Mouse (Mus musculus) megakaryocyte, embryonic 14.5 days (primary cell): ENCODE results near the gene Nptx2.

Experiments used
- FLI1 ChIP-seq: IDR thresholded peaks from 2 replicates; pipeline ENCODE4 v1.6.1; 2012; ENCODE audit warnings: low read length, inconsistent platforms, mixed read lengths
- GATA1 ChIP-seq: IDR thresholded peaks from 3 replicates; pipeline ENCODE4 v1.6.1; 2012; ENCODE audit warnings: mixed read lengths, low read length, inconsistent platforms, borderline replicate concordance

DNA sequence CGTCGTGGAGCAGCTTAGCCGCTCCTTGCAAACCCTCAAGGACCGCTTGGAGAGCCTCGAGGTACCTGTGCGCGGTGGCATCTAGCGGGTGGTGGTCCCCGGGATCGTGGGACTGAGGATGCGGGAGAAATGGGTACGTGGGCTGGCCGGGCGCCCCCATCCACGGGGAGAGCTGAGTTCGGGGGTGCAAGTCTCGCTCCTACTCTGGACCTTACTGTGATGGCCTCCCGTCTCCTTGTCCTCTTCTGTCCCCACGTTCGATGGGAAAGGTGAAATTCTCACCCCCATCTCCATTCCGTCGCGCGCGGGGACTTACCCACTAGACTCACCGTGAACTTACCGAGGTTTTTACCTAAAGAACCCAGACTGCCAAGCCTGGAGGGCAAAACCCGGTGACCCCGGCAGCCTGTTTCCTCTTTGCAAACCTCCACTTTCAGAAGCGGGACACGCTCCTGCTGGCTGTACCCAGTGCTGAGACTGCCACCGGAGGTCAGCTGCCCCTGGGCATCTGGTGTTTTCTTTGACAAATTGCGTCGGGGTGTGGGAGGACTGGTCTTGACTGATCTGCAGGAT lies 807 bp downstream of the Nptx2 start:
- TF ChIP-seq GATA1 (no peak), FLI1 (no peak)
